Mouse (Mus musculus) retina, adult 2 months (tissue): Measurements from ENCODE around the gene Zfp282.

ENCODE experiments used
- DNase-seq: peaks from one replicate; pipeline ENCODE4 v3.0.0-alpha.2; 2012; ENCODE audit warnings: low read depth, low spot score

The Zfp282 gene

DNA sequence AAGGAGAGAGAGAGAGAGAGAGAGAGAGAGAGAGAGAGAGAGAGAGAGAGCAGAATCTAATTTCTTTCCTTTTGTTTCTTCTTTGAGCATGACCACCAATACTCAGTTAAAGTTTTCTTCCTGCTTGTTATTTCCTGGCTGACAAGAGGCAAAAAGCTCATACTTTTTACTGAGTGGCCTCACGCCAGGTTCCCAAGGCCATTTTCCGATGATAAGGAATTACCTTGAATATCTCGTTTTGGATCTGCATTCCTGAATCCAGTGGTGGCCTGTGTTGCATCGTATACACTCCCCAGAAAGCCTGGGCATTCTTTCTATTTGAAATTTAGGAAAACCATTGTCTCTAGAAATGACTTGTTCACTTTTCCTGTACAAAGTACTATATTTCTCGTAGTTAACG is 22.4 kb downstream of the Zfp282 start:
- DNase-seq = no peak

DNA sequence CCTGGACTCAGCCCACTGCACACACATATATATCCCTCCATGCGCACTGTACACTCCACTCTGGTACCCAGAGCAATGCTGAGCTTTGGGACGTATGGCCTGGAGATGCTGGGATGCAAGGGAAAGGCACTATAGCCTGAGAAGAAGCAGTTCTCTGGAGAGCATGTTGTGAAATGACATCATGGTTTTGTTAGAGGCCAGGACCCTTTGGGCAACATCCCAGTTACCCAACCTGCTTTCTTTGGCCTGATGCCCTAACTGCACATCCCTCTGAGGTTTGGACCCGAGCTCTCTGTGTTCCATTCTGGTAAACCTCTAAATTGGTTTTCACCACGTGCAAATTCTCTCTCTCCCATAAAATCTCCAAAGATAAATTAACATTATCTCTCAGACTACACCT is 26.6 kb downstream of the Zfp282 start:
- DNase-seq = no peak

DNA sequence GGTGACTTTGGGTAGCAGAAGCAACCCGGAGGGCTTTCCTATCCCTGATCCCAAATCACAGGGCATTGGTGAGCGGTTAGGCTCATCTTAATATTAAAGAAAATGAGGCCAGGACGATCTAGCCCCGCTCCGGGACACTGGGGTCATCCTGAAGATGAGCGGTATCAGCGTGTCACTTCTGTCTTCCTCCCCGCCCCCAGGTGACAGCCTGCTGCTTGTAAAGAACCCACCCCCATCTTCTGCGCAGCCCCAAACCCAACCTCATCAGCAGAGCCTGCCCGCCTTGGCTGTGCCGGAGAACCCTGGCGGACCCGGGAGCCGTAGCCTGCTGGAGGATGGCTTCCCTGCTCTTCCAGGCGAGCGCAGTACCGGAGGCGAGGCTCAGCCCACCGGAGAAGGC is 27.4 kb downstream of the Zfp282 start:
- DNase-seq = no peak

DNA sequence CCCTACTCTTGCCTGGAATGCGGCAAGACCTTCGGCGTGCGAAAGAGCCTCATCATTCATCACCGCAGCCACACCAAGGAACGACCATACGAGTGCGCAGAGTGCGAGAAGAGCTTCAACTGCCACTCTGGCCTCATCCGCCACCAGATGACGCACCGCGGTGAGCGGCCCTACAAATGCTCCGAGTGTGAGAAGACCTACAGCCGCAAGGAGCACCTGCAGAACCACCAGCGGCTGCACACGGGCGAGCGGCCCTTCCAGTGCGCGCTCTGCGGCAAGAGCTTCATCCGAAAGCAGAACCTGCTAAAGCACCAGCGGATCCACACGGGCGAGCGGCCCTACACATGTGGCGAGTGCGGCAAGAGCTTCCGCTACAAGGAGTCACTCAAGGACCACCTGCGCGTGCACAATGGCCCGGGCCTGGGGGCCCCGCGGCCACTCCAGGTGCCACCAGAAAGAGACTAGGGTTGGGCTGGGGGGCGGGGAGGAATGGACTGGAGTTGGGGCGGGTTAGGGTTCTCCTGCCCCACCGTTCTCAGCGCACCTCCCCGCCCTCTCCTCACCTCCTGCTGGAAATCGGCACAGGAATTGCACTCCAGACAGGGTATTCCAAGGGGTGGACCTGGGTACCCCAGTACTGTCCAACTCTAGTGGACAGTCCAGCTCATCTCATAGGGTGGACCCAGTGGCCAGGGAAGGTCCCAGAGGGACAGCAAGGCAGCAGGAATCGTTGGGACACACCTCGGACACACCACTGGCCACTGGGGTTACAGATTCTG is 28.1 kb downstream of the Zfp282 start:
- DNase-seq = no peak

DNA sequence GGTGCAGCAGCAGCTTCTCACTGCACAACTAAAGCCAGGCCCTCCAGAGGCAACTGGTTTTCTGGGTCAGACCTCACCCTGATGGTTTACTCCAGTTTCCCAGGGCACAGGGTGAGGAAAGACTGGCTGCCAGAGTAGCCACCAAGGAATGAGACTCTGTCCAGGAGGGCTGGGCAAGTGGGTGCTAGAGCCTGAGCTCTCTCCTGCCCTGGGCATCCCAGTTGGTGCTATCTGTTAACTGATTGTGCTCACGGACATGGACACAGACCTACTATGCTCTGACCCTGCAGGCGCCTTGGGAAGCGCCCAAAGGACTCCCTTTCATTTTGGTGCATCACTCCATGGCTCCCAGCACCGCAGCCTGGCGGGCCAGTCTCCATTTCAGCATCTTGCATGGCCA is 29.3 kb downstream of the Zfp282 start:
- no peak for DNase-seq

DNA sequence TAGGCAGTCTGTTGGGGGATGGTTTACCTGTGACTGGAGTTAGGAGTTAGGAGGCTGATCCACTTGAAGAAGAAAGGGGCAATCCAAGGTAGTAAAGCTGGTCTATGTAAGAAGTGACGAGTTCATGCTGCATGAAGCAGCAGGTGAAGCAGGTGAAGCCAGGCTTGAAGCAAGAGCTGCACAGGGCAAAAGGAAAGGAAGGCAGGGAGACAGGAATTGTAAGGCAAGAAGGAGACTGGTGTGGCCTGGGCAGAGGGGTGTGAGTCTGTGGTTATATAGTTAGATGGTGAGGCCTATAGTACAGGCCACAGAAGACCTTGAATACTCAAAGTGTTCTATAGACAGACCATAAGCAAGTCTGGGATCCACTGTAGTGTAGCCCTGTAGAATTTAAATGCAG is 32.0 kb downstream of the Zfp282 start:
- DNase-seq = no peak

DNA sequence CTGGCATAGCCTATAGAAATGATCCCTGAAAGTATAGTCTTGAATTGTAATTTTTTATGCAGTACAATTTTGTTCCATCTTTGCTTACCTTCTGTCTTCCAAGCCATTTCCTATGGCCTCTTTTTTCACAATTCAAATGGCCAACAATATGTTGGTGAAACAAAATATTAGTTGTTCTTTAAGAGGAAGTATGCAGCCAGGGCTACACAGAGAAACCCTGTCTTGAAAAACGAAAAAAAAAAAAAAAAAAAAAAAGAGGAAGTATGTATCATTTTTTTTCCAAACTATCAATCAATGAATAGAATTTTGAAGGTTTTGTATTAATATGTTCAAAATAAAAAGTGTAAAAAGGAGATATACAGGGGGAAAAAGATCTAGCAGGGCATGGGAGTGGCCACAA is 34.6 kb downstream of the Zfp282 start:
- DNase-seq = no peak

DNA sequence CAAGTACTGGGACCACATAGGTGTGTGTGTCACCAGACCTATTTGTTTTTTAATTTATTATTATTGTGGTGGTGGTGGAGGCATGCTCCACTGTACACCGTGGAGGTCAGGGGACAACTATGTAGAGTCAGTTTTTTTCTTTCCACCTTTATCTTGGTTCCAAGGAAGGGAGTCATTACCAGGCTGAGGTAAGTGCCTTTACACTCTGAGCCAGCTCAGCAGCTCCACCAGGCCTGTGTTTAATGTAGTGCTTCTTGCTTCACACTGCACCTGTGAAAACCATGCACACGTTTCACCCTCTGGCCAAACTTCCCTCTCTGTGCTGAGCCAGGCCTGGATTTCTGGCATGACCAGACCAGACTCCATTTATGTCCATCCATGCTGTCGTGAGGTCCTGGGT is 36.0 kb downstream of the Zfp282 start:
- no peak for DNase-seq

DNA sequence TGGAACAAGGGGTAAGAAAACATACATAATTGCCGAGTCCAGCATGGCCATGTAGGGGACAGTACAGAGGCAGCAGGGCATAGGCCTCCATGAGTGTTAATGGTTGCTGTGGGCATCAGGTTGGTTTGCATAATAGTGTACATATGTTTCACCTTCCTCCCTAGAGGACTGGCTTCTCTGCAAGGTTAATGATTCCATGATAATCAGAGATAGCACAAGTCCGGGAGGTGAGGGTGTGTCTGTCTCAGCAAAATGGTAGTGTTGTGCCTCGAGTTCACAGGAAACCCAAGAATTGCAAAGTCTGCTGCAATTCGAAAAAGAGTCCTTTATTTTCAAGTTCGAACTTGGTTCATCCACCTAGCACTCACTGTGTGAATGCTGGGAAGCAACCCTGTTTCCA is 40.0 kb downstream of the Zfp282 start:
- DNase-seq = no peak

DNA sequence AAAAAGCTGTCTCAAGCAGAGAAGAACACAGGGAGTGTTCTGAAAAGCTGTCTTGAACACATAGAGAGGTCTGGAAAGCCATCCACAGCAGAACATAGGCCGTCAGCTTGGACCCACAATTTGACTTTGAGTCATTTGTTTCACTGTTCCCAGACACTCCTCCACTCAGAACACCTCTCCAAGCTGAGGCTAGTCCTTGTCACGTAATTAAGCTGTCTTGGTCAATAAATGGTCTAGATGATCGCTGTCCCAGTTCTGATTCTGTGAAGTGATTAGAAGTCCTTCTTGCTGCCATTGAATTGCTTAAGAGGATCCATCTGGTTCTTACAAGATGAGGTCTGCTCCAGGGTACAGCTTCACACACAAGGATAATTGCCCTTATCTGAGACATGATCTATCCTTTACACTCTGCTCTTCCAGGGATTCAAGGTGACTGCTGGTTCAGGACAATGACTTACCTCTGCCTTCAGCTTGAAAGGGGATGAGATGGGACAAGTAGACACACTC is 41.8 kb downstream of the Zfp282 start:
- no peak for DNase-seq

DNA sequence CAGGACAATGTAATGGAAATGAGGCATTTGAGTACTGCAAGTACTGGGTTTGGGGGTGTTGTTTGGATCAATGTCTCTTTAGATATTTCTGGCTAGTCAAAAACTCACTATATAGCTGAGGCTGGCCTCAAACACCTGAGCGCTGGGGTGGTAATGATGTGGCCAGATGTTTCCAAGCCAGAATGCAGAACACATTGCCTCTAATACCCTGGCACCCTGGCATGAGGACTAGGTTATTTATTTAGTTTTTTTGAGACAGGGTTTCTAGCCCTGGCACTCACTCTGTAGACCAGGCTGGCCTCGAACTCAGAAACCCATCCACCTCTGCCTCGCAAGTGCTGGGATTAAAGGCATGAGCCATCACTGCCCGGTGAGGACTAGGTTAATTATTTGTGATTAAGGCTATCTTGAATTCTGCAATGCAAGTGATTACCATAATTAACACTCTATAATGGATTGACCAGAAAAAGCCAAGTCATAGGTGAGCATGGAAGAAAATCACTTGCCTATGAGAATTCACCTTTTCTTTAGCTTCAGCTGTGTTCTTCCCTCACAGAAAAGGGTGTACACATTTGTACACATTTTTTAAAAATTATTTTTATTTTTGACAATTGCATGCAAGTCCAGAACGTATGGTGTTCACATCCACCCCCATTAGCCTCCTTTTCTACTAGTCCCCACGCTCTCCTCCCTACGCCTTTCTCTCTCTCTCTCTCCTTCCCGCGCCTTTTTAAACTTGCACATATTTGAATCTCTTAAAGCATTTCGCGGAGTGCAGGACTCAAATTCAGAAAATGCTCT is 42.8 kb downstream of the Zfp282 start:
- no peak for DNase-seq

DNA sequence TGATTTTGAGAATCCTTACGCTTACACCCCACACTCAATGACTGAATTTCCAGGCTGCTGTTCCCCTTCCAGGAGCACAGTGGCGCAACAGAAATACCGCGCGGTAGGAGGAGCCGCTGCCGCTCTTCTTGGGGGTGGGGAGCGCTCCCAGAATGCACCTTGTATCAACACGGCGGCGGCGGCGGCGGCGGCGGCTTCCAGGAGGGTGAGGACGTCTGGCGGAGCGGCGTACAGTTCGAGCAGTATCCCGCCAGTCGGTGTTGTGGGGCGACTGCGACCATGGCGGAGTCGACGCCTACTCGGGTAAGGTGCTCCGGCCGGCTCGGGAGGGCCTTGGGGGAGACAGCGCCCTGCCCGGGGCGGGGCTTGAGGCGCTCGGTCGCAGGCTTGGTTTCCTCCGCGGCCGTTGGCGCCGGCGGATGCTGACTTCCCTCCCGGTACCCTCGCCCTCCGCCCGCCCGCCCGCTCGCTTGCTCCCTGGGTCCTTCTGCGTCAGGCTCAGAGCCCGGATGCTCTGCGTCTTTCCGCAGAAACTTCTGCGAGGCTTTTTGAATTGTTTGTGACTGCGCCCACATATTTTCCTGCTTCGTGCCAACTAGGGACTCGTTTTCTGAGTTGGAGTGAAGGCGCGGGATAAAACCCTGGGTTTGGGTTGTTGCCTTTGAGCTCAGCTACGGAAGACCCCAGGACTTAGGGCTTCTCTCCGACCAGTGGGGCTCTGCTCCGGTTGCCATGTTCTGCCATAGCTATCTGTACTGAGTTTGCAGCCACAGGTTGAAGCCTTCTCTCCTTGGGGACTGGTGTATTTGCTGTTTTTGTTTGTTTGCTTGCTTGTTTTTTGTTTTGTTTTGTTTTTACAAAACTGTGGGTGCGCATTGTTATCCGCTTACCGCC is 43.7 kb downstream of the Zfp282 start, which contains the start of gene Zfp212:
Zfp212 (plus strand) TSS at position 30 of the 894 bp plus-strand sequence.
- peak; percentile 68 for DNase-seq

DNA sequence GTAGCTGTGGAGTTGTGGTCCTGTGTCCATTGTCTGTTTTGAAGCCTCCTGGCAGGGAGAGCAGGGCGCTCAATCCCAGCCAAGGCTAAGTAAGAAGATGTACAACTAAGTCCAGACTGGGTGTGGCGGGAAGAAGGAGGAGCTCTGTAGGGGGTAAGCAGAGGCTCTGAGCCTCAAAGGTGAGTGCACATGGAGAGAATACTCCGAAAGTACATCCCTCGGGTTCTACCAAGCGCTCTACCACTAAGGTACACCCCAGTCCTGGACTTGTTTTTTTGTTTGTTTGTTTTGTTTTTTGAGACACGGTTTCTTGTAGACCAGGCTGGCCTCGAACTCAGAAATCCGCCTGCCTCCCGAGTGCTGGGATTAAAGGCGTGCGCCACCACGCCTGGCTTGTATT is 65.5 kb downstream of the Zfp282 start:
- no peak for DNase-seq

DNA sequence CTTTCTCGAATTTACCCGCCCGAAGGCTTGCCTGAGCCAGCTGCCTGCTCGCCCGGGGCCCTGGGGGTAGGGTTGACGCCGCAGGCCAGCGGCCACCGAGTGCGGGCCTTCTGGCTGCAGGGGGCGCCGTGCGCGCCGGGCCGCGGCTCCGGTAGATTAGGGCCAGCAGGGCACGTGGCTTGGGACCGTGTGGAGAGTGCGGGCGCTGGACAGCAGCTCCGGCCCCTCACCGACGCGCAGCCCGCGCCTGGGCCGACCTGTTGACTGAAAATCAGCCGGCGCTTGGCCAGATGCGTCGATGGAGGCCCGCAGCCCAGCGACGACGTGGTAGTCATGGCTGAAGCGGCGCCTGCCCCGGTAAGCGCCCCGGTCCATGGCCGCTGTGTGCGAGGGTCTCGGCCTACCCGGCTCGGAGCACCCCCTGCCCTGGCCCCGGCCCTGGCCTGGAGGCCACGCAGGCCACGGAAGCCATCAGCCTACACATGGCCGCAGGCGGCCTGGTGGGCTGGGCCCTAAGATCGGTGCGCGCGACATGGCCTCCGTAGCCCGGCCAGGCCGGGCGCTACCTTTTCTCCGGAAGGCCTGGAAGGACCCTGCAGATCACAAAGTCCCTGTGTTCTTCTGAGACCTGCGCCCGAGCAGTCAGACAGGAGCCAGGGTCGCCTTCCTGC is 66.2 kb downstream of the Zfp282 start:
- DNase-seq = no peak

DNA sequence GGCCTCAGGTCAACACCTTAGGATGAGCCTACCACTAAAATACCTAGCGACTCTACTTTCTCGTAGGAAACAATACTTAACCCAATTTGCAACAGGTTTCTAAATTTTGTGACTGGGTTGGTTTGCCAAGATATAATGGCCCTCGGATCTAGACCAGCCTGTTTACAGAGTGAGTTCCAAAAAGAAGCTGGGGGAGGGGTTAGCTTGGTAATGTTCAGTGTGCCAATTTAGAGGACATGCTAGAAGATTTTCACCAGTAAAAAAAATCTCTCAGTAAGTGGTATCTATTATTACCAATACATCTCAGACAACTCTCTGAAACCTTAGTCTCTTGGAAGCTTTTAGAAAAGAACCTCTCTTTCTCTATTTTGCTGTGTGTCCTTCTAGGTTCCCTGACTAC is 66.7 kb downstream of the Zfp282 start:
- no peak for DNase-seq

DNA sequence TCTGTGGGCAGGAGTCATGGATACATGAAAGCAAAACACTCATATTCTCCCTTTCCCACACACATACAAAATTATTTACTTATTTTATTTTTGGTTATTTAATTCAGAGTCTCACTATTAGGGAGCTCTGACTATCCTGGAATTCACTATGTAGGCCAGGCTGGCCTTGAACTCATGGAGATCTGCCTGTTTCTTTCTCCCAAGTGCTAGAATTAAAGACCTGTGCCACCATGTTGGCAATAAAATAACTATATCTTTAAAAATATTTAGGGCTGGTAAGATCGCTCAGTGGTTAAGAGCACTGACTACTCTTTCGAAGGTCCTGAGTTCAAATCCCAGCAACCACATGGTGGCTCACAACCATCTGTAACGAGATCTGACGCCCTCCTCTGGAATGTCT is 70.4 kb downstream of the Zfp282 start:
- DNase-seq = no peak

DNA sequence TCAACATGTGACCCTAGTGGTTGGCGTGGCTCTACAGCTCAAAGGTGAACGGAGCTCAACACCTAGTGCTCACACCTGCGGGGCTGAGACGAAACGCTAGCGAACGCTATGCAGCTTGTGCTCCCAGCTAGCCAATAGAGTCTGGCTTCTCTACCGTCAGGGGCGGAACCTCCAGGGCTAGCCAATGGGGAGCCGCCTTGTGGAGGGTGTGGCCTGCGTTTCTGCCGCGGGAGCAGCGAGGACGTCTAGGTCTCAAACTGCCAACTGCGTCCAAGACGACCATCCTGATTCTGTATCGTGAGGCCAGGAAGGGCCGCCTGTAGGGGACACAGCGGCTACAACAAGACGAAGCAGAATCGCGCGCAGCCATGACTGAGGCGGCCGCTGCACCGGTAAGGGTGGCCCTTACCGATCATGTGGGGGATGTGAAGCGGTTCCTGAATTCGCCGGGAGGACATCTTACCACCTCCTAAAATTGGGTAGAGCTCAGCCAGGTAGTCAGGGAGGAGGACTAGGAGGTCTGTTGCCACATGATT is 76.3 kb downstream of the Zfp282 start, which contains the start of gene Zfp956:
Zfp956 (plus strand) TSS at position 200 of the 536 bp plus-strand sequence.
- DNase-seq = peak; percentile 77

DNA sequence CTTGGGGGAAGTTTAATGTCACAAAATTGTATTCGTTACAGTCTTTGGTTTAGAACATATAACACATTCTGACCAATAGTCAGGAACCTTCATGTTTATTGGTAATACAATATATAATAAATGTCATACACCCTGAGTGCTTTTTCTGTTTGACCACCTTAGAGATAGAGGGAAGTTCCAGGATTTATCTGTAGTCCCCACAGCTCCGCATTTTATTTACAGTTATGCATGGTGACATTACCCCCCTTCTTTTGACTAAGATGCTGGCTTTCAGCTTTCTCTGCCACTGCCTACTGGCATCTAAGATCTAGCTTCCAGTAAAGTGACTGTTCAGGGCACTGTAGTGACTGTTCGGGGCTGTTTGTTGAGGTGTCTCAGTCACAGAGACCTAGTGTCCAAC is 77.4 kb downstream of the Zfp282 start:
- DNase-seq = no peak

DNA sequence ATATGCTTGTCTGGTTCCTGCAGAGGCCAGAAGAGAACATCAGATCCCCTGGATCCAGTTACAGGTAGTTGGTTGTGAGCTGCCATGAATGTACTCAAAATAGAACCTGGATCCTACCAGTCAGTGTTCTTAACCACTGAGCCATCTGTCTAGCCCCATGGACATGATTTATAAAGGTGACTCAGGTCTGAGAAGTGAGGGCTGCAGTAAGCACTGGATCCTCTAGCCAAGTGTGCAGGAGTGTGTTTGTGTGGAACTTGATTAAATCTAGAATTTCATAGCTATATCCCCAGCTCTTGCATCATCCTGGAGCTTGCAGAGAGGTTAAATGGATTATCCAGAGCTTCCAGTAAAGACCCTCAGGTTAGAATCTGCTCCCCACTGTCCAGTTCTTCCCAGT is 80.8 kb downstream of the Zfp282 start:
- no peak for DNase-seq
